Mouse (Mus musculus) frontal cortex, adult (tissue): Measurements from ENCODE around the gene Svs5.

Experiments used
- ATAC-seq: cut with Nextera tagmentation; 2 replicates; pipeline ENCODE4 v1.9.2; 2017; ENCODE audit warnings: mild to moderate bottlenecking, moderate library complexity, mixed read lengths; ENCODE audit not compliant: low TSS enrichment

Gene Svs5

GRCm38 (mm10) chr2:164377478-164378426 lies 45.2 kb downstream of the Svs5 start:
- no peak for ATAC-seq

GRCm38 (mm10) chr2:164381726-164382125 lies 49.2 kb downstream of the Svs5 start:
- ATAC-seq = no peak

GRCm38 (mm10) chr2:164382971-164383370 lies 50.4 kb downstream of the Svs5 start:
- no peak for ATAC-seq
